Mouse (Mus musculus): ENCODE data around the gene Npc1l1.

- TF ChIP-seq CTCF (IDR thresholded peaks at IDR 0.05; ENCODE audit: borderline replicate concordance, extremely low read depth, insufficient read depth, insufficient read length) (no peak), POLR2A (IDR thresholded peaks at IDR 0.05; ENCODE audit: borderline replicate concordance, extremely low read depth, insufficient read depth, insufficient read length, poor library complexity, severe bottlenecking) (no peak)
Observed at GRCm38 (mm10) chr11:6179194-6179593, 50.7 kb downstream of the Npc1l1 start.
